Mouse (Mus musculus): ENCODE results near the gene Bglap2.

Gene Bglap2

DNA sequence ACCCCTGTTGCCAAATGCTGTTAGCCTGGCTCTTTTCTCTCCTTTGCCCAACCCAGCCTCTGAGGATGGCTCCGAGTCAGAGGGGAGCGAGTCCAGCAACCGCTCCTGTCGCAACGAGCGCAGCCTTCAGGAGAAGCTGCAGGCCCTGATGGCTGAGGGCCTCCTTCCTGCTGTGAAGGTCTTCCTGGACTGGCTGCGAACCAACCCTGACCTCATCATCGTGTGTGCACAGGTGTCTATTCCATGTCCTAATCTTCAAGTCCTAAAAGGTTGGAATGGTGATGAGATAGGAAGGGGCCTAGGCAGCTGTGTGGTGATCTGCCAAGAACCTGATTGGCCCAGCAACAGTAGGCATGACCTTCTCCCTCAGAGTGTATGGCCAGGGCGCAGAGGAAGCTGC, 25.6 kb downstream of the Bglap2 start:
- no peak for DNase-seq (ENCODE audit: extremely low read depth, insufficient read length, low spot score)

- DNase-seq (ENCODE audit: extremely low read depth, insufficient read length, low spot score): no peak
Observed at GRCm38 (mm10) chr3:88350732-88351131, 27.8 kb downstream of the Bglap2 start.

- DNase-seq (ENCODE audit: extremely low read depth, insufficient read length, low spot score): no peak
Observed at GRCm38 (mm10) chr3:88339006-88339405, 39.5 kb downstream of the Bglap2 start.

- no peak for DNase-seq (ENCODE audit: extremely low read depth, insufficient read length, low spot score)
Observed at GRCm38 (mm10) chr3:88338316-88338715, 40.2 kb downstream of the Bglap2 start.

DNA sequence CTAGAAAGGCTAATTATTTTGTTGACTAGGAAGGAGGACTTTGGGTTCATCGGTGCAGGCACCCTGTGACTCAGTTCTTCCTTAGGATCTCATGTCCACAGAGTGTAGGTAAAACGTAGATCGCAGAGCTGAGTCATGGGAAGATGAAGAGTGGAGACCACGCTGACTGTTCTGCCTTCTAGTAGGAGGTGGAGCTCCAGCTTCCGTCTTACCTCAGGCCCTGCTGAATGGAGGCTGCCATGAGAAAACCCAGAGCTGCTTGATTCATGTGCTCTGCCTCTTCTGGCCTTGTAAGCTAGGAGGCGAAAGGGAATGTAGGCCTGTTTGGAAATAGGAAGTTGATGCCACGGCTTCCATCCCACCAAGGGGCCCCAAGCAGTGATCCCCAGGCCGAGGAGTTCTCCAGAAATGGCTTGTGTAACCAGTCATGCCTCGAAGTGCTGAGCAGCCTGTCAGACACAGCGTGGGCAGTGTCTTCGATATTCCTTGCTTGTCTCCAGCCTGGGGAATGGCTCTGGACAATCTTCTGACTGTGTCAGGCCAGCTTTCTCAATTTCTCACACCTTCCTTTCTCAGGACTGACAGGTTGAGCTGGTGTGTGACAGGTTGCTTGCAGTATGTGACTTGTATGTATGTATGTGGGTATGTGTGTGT, 41.0 kb downstream of the Bglap2 start:
- DNase-seq (ENCODE audit: extremely low read depth, insufficient read length, low spot score): no peak

DNA sequence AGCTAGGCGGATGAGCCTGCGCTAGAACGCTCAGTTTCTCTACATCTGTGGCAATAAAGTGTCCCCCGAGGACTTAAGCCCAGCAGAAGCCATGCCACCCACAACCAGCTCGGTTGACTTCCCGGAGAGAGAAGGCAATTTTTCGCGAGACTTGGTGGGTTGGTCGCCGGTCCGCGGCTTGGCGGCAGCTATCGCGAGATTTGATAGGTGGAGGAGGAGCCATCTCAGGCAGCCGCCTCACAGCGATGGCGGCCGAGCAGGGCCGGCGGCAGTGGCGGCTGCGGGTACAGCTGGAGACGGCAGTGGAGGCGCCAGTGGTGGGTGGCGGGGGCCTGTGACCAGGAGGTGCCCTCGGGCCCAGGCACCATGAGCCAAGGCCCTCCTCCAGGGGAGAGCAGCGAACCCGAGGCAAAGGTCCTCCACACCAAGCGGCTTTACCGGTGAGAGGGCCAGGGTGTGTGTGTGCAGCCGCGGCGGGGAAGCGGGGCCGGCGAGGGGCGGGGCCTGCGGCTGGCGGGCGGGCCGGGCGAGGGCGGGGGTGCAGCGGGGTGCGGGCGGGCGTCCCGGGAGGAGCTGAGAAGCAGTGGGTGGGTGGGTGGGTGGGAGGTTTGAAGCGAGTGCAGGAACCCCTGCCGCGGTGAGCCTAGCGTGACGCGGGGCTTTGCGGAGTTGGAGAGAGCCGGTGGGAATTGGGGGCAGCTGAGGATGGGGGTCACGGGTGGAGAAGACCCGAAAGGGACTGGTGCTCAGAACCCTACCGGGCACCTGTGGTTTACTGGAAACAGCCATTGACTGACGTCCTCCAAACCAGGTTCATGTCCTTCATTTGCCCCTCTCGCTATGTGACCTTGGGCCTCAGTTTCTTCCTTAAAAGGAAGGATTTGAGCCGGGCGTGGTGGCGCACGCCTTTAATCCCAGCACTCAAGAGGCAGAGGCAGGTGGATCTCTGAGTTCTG, 42.2 kb downstream of the Bglap2 start, which contains the start of the genes Tmem79 and Smg5:
TSS of gene Tmem79 (minus strand) at position 91 of the 956 bp plus-strand sequence.
TSS of gene Smg5 (plus strand) at position 203 of the 956 bp plus-strand sequence.
- DNase-seq (ENCODE audit: extremely low read depth, insufficient read length, low spot score): peak; percentile 97

DNA sequence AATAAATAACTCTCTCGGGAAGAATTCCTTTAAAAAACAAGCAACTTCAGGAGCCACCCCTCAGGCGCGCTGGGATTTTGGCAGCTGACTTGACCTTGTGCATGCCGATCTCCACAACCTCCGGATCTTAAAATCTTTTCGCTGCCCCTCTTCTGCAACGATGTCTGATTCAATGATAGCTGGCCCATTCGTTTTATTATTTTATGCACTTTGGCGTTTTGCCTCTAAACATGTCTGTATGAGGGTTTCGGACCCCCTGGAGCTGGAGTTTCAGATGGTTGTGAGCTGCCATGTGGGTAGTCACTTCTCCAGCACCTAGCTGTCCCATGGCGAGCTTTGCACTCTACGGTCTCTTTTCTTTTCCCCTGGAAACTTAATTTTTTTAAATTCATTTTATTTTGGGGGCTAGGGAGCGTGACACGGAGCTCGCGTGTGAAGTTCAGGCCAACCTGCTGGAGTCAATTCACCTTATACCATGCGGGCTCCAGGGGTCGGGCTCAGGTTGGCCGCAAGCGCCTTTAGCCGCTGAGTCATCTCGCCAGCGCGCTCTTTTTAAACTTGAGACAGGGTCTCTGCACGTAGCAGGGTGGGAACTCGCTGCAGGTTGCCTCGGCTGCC, 43.0 kb downstream of the Bglap2 start:
- no peak for DNase-seq (ENCODE audit: extremely low read depth, insufficient read length, low spot score)

- DNase-seq (ENCODE audit: extremely low read depth, insufficient read length, low spot score): no peak
Observed at GRCm38 (mm10) chr3:88334902-88335435, 43.5 kb downstream of the Bglap2 start.

DNA sequence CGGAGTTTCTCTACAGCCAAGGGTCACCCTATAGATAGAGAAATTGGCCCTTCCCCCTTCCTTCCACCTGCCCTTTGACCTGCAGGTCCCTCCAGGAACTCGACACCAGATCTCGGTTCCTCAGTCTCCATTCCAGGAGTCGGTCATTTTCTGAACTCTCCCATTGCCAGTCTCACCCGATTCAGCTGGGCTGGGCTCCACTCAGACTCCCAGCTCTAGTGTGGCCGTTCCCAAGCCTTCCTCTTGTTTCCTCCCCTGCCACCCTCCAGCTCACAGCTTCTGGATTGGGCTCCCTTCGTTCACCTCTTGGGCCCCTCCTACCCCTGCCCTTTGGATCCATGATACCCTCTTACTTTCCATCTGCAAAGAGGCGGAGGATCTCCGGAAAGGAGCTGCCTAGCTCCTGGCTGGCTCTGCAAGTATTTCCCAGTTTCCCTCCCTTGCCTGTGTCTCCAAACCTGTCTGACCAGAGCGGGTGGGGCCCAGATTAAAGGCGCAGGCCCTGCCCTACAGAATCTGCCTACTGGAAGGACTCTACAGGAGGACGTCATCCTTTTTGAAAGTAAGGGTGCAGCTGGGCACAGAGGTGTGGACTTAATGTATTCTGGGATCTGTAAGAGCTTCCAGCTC, 44.4 kb downstream of the Bglap2 start:
- no peak for DNase-seq (ENCODE audit: extremely low read depth, insufficient read length, low spot score)

DNA sequence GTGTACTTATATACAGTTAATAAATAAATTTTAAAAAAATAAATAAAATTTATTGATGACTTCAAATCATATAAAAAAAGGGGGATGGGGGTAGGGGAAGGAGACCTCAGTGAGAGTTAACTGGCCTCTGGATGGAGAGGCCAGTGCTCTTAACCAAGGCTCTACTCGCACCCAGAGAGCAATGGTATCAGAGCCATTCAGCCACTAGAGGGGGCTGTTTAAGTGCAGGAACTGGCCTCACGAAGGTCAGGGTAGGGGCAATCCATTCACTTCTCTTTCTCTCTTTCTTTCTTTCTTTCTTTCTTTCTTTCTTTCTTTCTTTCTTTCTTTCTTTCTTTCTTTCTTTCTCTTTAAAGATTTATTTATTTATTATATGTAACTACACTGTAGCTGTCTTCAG, 47.2 kb downstream of the Bglap2 start:
- no peak for DNase-seq (ENCODE audit: extremely low read depth, insufficient read length, low spot score)

GRCm38 (mm10) chr3:88328956-88329355, 49.5 kb downstream of the Bglap2 start:
- no peak for DNase-seq (ENCODE audit: extremely low read depth, insufficient read length, low spot score)

Measured in 3134 (cell line).